Mouse (Mus musculus): ENCODE data around the gene Lcn5. TPM values are rescaled to one million over a fixed set of nuclear protein-coding genes. Genes with fewer than 3 reads are reported as not detected.
"Not testable (repeated sequence)": the region's sequence is repeated elsewhere in the genome, so short reads cannot be mapped to it uniquely, and the experiment has no call there.

Lcn5 gene
- polyA plus RNA-seq, 1 experiment from 2014 or later: not detected

- WGBS (ENCODE audit: missing documents): 87% methylated on average over 4 of the region's 4 CpGs
- H3K36me3 ChIP-seq (ENCODE audit: inconsistent target): no peaks in the 10 kb centered on the region
- H3K79me2 ChIP-seq (ENCODE audit: inconsistent target): no peaks in the 10 kb centered on the region
- no peak overlapping the region for H3K4me3 ChIP-seq (ENCODE audit: inconsistent target)
- H3K27ac ChIP-seq: no peak overlapping the region
Observed at GRCm38 (mm10) chr2:25703706-25704105, 46.0 kb downstream of the Lcn5 start.

- under 1% methylated on average over 72 of the region's 78 CpGs for WGBS (ENCODE audit: missing documents)
- Histone ChIP-seq H3K27ac (no peak within 1 kb of the TSS), H3K36me3 (ENCODE audit: inconsistent target) (no peaks in the 10 kb centered on the region), H3K79me2 (ENCODE audit: inconsistent target) (no peaks in the 10 kb centered on the region), H3K4me3 (ENCODE audit: inconsistent target) (peak within 1 kb of the TSS; percentile 46)
Observed at GRCm38 (mm10) chr2:25706643-25707481, 49.1 kb downstream of the Lcn5 start, which contains the start of gene Bmyc. TSS of gene Bmyc (plus strand) at chr2:25706739.

DNA sequence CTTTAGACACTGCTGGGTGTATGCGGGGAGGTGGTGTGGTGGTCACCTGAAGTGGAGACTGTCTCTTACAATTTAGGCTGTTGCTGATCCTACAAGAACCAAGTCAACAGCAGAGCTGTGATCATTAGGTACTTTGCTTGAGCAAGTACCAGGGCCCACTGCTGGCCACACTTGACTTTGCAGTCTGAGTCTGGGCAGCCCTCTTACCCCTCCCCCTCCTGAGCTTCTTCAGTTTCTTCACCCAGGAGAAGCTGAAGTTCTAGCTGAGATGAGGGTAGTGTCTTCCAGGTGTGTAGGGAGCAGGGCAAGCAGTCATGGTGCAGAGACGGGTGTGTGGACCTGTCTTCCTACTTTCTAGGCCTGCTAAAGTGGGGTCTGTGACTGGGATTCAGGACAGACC, 50.4 kb downstream of the Lcn5 start:
- Histone ChIP-seq H3K4me3 (ENCODE audit: inconsistent target) (no peak overlapping the region; the same call in 1 of the 2 replicates), H3K27ac (no peak overlapping the region), H3K79me2 (ENCODE audit: inconsistent target) (no peaks in the 10 kb centered on the region), H3K36me3 (ENCODE audit: inconsistent target) (no peaks in the 10 kb centered on the region)
- WGBS (ENCODE audit: missing documents): 64% methylated on average over 2 of the region's 2 CpGs

GRCm38 (mm10) chr2:25709056-25709455, 51.3 kb downstream of the Lcn5 start:
- not testable (repeated sequence) for H3K79me2 ChIP-seq (ENCODE audit: inconsistent target); H3K36me3 ChIP-seq (ENCODE audit: inconsistent target); H3K4me3 ChIP-seq (ENCODE audit: inconsistent target); H3K27ac ChIP-seq
- WGBS (ENCODE audit: missing documents): 82% methylated on average over 1 of the region's 1 CpGs

DNA sequence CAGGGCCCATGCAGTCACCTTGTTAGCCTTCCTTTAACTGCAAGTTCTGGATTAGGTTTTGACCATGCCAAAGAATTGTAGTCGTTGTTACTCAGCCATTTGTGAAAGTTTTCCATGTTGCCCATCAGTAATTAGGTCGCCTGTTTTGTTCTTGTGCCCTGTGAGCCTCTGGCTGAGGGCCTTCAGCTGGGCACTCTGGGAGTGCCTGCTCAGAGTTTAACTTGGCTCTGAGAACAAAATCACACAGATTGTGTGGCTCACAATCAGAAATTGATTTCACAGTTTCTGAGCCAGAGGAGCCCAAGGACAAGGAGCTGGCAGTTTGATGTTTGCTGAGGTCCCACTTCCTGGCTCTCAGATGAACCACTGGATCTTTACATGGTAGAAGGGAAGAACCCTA, 52.0 kb downstream of the Lcn5 start:
- WGBS (ENCODE audit: missing documents): 88% methylated on average over 2 of the region's 2 CpGs
- H3K79me2 ChIP-seq (ENCODE audit: inconsistent target); H3K4me3 ChIP-seq (ENCODE audit: inconsistent target); H3K36me3 ChIP-seq (ENCODE audit: inconsistent target); H3K27ac ChIP-seq: not testable (repeated sequence)

Other genes with a start within 250 kb of the Lcn5 start
- 1.3 to 2.4 TPM (median 2.2 TPM) in 3 replicates for gene Fut7, start 234.7 kb upstream of the Lcn5 start, polyA plus RNA-seq (2018)
- 9.5 to 19.7 TPM (median 13.5 TPM) in 3 replicates for gene Abca2, start 229.2 kb upstream of the Lcn5 start, polyA plus RNA-seq (2018)
- gene Clic3, start 201.1 kb upstream of the Lcn5 start, polyA plus RNA-seq (2018): not detected in 3 replicates
- 6.0 to 12.9 TPM (median 6.4 TPM) in 3 replicates for gene Paxx, start 196.9 kb upstream of the Lcn5 start, polyA plus RNA-seq (2018)
- not detected in 3 replicates for gene Ptgds, start 187.9 kb upstream of the Lcn5 start, polyA plus RNA-seq (2018)
- not detected in 3 replicates for gene Lcn12, start 164.0 kb upstream of the Lcn5 start, polyA plus RNA-seq (2018)
- gene Fbxw5, start 157.2 kb upstream of the Lcn5 start, polyA plus RNA-seq (2018): 21.9 to 35.3 TPM (median 28.7 TPM) in 3 replicates
- 0.14 to 2.1 TPM in 2 of 3 replicates, not detected in the other for gene C8g, start 156.2 kb upstream of the Lcn5 start, polyA plus RNA-seq (2018)
- 6.2 to 13.5 TPM (median 12.4 TPM) in 3 replicates for gene Traf2, start 111.0 kb upstream of the Lcn5 start, polyA plus RNA-seq (2018)
- 258 to 279 TPM (median 262 TPM) in 3 replicates for gene Edf1, start 100.1 kb upstream of the Lcn5 start, polyA plus RNA-seq (2018)
- gene Mamdc4, start 83.1 kb upstream of the Lcn5 start, polyA plus RNA-seq (2018): 0.04 to 0.60 TPM (median 0.15 TPM) in 3 replicates
- gene Phpt1, start 82.7 kb upstream of the Lcn5 start, polyA plus RNA-seq (2018): 9.0 to 13.7 TPM (median 13.0 TPM) in 3 replicates
- 0.07 to 0.50 TPM (median 0.26 TPM) in 3 replicates for gene Ajm1, start 76.2 kb upstream of the Lcn5 start, polyA plus RNA-seq (2018)
- gene Rabl6, start 49.4 kb upstream of the Lcn5 start, polyA plus RNA-seq (2018): 48.4 to 64.3 TPM (median 52.1 TPM) in 3 replicates
- gene Ccdc183, start 40.3 kb upstream of the Lcn5 start, polyA plus RNA-seq (2018): not detected in 3 replicates
- gene Tmem141, start 35.9 kb upstream of the Lcn5 start, polyA plus RNA-seq (2018): 22.2 to 28.7 TPM (median 23.3 TPM) in 3 replicates
- gene Fcna, start 29.9 kb upstream of the Lcn5 start, polyA plus RNA-seq (2018): 12.7 to 19.5 TPM (median 16.6 TPM) in 3 replicates
- gene Lcn8, start 4.8 kb upstream of the Lcn5 start, polyA plus RNA-seq (2018): not detected in 3 replicates
- gene Lcn6, start 18.8 kb downstream of the Lcn5 start, polyA plus RNA-seq (2018): not detected in 3 replicates
- gene Lcn10, start 24.8 kb downstream of the Lcn5 start, polyA plus RNA-seq (2018): not detected in 3 replicates
- gene Obp2a, start 42.1 kb downstream of the Lcn5 start, polyA plus RNA-seq (2018): not detected in 3 replicates
- 8.6 to 19.6 TPM (median 15.7 TPM) in 3 replicates for gene Bmyc, start 48.8 kb downstream of the Lcn5 start, polyA plus RNA-seq (2018)
- gene Obp2b, start 79.1 kb downstream of the Lcn5 start, polyA plus RNA-seq (2018): not detected in 3 replicates
- not detected in 3 replicates for gene Lcn3, start 107.6 kb downstream of the Lcn5 start, polyA plus RNA-seq (2018)
- not detected in 3 replicates for gene Lcn11, start 119.1 kb downstream of the Lcn5 start, polyA plus RNA-seq (2018)
- gene Gm13539, start 124.3 kb downstream of the Lcn5 start, polyA plus RNA-seq (2018): not detected in 3 replicates
- not detected in 3 replicates for gene Glt6d1, start 157.9 kb downstream of the Lcn5 start, polyA plus RNA-seq (2018)
- gene Lcn9, start 165.2 kb downstream of the Lcn5 start, polyA plus RNA-seq (2018): not detected in 3 replicates
- not detected in 3 replicates for gene Sohlh1, start 189.3 kb downstream of the Lcn5 start, polyA plus RNA-seq (2018)
- gene Kcnt1, start 205.8 kb downstream of the Lcn5 start, polyA plus RNA-seq (2018): not detected in 3 replicates

Measured in macrophage (primary cell).